Mouse (Mus musculus): ENCODE measurements at regions not wholly inside any gene's neighbourhood (a gene's known extent, or its start where the extent isn't known, plus 50 kb on each side); places are given as distances from the start of the nearest gene placed in this dataset.

DNA sequence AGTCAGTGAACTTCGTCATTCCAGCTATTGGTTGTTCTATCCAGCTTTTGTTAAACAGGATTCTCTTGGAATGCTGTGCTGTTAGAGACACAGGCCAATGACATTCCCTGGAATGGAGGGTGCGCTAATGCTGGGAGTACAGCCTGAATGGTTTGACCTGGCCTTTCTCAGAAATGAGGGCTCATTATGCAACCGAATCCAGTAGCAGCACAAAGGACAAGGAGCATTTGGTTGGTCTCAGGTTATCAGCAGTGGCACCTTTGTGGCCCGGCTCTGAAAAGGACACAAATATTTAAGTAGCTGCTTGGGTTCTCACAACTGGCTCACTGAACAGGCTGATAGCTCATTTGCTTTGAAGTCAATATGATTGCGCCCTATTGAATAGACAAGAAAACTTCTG, 1423.1 kb upstream of the A1bg start:
- DNase-seq (ENCODE audit: low read depth, low spot score): no peak

DNA sequence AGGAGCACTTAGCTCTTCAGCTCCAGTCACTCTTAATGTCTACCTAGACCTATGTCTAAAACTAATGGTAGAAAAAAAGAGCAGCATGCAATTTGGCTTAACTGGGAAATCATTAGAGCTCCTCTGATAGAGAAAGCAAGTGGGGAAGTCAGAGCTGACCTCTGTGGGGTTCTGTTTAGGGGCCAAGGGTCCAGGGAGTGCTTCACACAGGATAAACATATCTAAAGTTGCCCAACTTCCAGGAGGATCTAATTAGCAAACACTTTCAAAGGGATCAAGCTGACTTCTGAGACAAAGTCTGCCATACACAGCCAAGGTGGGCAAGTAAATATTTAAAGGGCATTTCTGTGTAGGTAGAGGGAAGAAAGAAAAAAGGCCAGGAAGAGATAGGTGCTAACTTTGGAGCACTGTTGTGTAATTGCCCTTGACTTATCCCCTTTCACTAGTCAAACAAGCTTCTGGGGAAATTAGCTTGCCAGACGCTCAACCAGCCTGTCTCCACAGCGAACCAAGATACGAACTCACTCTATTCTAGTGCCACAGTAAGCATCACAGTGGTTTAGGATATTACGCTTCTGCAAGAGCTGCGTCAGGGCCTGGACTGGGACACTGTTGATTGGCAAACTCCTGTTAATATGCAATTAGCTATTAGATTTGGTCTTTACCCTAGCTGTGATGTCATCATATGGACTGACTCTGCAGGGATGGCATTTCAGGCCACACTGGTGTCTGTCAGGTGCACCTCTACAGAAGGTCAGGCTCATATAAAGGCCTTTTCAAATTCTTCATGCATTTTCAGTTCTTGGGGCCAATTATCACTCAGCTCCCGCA, 1413.9 kb upstream of the A1bg start:
- no peak for DNase-seq (ENCODE audit: low read depth, low spot score)

DNA sequence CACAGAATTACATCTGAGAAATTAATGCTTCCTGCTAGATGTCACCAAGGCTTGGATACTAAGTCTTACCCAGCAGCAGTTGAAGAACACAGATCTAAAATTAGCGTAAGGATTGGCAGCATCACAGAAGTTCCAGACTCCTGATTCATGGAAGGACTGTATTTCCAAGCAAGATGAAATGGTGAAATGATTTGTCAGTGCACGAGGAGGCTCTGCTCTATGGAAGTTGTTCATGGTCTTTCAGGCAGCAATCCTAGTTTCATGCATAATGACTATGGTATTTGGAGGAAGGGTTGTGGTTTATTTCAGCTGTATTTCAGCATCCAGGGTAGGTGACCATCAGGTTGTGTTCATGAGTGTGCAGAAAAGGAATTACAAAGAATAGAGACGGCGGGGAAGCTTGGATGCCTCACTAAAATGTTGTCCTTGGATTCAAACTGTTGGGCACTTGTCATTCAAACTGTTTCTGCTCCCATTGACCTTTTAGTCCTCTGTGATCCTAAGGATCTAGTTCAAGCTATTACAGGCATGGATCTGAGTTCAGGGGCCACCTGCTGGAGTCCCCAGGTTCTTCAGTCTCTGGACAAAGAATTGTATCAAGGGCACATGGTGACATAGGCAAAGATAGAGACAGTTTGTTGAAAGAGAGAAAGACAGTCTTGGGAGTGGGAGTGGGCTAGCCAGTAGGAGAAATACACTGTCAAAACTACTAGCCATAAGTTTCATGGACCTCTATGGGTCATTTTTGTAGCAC, 1411.6 kb upstream of the A1bg start:
- peak; percentile 67 for DNase-seq (ENCODE audit: low read depth, low spot score)

DNA sequence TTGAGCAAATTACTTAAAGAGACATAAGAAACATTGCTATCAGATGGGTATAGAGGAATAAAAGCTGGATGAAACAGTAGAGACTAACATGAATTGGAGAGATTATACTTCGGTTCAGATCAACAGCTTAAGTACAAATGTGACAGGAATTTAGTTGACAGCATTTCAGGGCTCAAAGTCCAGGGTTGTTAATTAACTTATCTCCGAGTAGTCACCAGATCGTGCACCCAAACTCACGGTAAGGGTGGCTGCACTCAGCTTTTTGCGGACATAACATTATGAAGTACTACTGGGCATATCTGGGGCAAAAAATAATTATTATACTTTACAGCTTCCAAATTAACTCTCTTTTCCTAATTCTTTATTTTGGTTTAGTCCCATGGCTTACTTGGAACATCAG, 1409.3 kb upstream of the A1bg start:
- DNase-seq (ENCODE audit: low read depth, low spot score): no peak

DNA sequence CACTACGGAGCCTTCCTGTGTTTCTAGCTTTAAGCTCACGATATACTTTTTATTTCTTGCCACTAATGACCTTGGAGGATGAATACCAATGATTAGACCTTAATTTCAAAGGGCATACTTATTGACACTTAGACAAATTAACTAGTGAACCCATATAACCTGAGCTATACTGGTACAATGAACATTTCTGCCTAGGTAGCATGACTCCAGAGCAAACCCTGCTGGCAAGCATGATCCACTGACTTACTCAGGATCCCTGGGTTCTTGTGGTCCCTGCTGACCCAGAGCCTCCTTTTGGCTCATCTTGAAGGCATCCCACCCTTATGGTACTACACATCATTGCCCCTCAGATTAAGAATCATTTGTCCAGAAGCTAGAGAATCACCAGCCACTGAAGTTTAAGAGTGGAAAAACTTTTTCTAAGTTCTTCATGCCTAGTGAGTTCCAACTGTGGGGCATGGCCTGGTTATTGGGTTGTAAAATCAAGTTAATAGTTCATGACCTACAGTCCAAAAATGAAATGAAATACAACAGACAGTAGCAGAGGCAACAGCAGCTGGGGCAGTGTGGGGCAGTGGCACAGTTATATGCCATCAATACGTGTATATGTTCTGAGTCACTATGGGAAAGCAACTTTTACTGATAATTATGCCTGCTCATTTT, 1408.5 kb upstream of the A1bg start:
- no peak for DNase-seq (ENCODE audit: low read depth, low spot score)

DNA sequence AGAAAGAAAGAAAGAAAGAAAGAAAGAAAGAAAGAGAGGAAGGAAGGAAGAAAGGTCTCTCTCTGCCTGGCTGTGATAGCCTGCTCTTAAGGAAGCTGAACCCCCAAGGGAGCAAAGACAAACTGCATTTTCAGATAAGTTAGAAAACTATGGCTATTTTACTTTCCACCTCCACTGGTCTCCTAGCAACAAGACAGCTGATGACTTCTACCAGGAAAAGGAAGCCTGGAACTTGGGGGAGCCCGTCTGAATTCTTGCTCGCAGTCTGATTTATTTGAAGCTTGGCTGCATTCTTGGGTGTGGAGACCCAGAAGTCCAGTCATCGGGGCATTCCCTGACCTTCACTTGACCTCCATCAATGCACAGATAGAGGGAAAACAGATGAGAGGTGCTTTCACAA, 1406.1 kb upstream of the A1bg start:
- peak; percentile 72 for DNase-seq (ENCODE audit: low read depth, low spot score)

DNA sequence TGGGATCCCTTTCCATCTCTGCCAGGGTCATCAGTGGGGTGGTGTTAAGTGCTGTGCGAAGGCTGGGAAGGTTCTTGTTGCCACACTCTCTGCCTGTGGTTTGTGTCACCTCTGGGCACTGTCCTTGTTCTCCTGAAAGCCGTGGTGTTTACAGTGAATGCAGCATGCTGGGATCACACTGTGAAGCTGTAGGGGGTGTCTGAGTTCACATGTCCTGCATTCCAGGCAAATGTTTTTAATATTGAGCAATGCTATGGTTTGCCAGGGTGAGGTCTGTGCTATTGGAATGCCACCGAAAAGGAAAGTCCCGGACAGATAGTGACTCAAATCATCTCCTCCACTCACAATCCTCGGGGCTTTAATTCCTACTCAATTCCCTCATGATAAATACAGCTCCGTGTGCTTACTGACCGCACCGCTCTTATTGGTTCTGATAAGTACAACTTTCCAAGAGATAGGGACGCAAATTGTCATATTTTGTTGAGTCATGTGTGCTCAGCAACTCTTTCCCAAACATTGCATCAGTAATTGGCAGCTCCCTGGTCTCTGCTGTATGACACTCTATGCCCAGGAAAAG, 1405.6 kb upstream of the A1bg start:
- peak; percentile 23 for DNase-seq (ENCODE audit: low read depth, low spot score)

DNA sequence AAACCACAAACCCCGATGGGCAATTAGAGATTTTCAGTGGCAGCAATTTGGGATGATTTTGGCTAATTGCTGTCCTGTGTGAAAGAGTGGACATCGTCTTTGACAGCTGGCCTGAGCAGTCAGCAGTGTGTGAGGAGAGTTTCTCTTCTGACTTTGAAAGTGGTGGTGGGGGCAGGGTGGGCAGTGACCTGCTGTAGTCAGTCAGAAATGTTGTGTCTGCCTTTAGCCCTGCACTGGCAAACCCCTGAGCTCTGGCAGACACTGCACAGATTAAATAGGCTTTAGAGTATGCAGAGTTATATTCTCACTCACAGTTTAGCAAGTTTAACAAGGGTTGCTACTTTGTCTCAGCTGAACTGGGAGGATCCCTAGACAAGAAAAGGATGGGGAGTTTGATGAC, 1404.7 kb upstream of the A1bg start:
- no peak for DNase-seq (ENCODE audit: low read depth, low spot score)

DNA sequence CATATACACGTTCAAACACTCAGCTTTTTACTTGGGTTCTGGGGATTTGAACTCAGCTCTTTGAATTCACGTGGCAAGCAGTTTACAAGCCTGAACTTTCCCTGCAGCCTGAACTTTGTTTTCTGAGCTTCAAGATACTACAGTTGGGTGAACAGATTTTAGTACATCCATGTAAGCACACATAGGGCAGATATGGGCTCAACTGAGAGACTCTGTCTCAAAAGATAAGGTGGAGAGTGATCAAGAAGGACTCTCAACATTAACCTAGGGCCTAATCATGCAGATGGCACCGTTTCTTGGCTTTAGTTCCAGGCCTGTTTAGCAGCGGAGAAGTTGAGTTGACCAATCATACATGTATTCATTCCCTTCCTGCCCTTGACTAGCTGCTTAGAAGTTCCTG, 1403.7 kb upstream of the A1bg start:
- no peak for DNase-seq (ENCODE audit: low read depth, low spot score)

DNA sequence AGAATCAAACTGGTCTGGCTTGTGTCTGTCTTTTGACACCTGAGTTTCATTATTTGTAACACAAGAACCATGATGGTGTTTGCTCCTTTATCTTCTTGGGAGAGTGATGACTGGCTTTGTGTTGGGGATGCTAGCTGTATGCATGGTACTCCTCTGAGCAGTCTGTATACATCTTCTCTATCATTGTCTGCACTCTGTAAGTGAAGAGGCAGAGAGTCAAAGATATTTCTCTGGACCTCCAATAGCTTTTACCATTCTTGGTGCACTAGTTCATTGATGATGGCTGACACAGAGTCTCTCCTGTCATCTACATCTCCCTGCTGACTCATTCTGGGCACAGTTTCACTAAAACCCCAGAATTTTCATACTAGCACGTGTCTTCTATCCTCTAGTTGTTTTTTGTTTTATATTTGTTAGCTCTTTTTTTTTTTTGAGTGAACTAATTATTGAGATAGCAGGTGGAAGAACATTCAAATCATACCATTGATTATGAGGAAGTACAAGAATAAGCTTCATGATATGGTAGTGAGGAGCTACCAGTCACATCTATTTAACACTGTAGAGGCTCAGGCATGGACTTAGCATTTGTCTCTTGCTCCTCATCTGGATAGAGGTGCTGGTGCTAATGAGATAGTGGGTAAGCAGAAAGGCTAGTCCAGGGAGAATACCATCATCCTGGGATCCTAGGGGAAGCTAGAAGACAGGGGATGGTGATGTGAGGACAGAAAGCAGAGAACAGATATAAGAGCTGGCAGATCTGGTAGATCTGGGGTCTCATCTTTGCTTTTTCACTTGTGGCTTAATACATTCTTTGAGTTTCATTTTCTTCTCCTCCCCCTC, 1402.9 kb upstream of the A1bg start:
- no peak for DNase-seq (ENCODE audit: low read depth, low spot score)

DNA sequence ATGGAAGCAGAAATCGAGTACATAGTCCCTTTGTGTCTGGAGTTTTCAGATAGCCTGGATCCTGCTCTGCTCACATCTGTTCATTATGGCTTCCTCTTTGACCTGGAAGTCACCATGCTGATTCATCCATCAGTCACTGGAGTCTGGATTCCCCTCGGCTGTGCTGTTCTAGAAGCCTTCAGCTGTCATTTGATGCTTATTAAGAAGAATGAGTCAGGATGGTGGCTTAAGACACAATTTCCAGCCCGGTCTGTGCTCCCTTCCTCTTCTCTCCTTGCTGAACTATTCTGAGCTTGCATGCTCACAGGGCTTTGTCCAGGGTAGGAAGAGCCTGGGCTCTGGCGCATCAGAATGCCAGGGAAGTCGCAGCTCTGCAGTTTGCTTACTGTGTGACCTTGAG, 1398.2 kb upstream of the A1bg start:
- DNase-seq (ENCODE audit: low read depth, low spot score): peak; percentile 33

DNA sequence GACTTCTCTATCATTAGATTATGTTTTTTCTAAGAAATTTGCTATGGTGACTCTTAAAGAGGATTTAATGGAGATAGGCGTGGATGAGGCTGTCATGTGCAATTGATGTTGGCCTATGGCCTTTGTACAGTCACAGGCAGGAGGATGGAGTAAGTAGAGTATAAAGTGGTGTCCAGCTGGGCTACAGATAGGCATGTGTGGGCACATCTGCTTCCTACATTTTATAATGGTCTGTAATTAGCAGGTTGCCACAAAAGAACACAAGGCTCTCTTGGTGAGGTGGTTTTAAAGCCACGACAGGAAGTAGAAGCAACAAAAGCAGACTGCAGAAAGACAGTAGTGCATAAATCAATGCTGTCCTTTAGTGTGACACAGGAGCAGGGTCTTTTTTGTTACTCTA, 1391.6 kb upstream of the A1bg start:
- no peak for DNase-seq (ENCODE audit: low read depth, low spot score)

DNA sequence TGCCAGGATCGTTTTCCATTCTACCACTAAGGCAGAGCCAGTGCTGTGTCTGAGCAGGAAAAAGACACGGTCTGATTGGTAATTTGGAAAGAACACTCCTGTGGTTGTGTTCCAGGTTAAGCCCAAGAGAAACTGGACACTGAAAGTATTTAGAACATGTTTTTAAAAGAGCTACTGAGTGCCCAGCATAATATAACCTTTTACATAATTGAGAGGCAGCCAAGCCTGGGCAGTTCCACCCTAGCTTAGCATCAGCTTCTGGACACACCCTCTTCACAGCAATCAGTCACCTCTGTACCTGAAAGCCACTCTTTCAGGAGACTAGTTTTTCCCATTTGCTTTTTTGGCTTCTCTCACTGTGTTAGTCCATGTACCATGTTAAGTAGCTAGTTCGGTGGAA, 1379.4 kb upstream of the A1bg start:
- no peak for DNase-seq (ENCODE audit: low read depth, low spot score)

DNA sequence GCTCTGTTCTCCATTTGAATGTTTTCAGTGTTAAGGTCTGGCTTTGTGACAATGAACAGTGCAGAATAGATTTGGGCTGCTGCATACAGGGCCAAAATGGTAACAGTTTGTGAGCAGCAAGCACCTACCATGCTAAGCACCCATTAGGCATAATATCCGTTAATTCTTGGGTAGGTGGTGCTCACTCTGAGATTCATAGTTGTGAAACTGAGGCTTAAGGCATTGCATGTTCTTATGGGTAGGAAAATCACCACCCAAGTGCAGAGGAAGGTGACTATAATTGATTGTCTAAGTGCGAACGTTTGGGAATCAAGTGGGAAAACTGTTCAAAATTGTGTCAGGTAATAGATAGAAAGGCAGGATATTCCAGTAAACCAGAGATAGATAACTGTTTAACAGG, 1378.8 kb upstream of the A1bg start:
- no peak for DNase-seq (ENCODE audit: low read depth, low spot score)

DNA sequence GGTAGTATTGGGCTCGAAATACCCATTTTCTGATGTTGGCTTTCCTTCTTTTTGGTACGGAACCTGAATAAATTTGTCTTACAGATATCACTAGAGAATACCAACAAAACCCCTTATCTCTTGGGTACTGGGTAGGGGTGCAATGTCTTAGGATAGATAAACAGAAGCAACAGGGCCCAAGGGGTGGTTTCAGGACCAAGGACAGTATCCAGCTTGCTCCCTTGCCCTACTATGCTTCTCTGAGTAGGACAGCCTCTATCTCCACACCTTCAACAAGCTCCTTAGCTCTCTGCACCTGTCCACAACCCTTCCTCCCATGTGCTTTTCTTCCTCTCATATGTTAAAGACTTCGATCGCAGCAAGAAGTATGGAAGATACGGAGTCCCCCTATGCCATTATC, 1374.3 kb upstream of the A1bg start:
- no peak for DNase-seq (ENCODE audit: low read depth, low spot score)

DNA sequence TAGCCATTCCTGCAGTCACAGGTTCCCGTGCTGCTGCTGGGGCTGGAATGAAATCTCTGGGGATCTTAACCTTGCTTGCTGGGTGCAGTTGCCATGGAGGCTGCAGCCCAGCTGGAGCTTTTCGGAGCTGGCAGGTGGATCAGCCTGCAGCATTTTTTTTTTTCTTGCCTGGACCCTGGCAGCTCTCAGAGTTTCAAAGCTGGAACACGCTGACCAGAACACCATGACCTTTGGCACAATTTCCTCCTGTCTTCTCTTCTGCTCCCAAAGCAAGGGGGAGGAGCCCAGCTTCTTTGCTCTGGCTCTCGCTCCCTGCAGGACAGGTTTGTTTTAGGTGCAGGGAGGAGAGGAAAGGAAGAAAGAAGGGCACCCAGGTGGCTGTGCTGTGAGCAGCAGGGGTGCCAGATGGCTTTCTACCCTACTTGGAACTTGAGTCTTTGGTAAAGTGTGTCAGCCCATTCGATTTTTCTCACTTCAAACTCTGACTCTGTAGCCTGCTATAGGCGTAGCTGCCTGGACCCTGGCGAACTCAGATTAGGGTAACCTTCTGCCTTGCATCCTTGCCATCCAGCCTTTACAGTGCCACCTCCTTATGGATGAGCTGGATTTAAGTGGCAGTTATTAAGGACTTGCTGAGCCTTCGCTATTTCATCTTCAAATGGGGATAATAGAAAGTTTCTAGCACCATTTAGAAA, 1372.6 kb upstream of the A1bg start:
- DNase-seq (ENCODE audit: low read depth, low spot score): peak; percentile 69

DNA sequence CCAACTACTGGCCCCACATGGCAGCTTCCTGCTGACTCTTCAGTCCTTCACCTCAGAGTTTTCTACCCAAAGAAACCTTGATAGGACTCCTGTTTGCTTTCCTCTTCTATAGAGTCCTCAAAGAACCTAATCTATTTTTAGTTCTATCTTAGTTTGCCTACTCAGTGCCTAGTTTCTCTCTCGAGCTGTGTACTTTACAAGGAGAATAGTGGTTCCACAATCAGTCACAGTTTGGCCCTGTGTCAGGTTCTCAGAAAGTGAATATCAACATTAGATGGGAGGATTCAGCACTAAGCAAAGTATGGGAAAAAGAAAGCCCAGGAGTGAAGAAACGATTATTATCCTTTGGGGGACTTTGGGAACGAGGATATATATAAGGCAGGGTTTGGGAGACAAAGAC, 1372.0 kb upstream of the A1bg start:
- DNase-seq (ENCODE audit: low read depth, low spot score): no peak

DNA sequence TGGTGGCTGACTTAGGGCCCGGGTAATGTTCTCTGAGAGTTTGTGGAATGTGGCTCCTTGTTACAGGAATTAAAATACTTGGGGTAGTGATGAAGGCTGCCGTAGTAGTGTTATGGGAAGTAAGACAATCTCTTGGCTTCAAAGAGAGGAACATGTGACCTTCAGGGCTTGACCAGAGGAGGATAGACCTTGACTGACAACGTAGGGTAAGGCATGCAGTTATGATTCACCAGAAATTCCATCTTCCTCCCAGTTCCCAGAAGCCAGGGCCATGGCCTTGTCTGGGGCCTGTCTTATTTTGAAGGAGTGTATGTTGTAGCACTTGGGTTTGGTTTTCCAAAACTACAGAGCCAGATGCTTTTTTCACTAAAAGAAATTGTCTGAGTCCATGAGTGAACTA, 1370.1 kb upstream of the A1bg start:
- no peak for DNase-seq (ENCODE audit: low read depth, low spot score)

DNA sequence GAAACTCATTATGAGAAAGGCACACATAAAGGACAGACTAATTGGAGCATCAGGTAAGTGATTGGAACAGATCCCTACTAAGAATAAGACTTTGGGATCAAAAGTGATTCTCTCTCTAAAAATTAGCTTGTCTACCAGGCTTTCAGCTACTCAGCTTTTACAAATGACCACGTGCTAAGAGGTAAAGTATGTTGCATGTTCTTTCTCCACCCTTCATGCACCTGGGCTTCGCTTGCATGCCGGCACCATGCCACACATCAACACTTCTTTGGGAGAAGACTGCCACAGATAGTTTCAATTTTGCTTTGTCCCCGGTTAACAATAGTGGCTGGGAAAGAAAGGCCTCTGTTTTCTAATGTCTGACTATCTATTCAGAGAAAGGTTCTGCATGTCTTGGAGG, 1367.9 kb upstream of the A1bg start:
- DNase-seq (ENCODE audit: low read depth, low spot score): no peak

DNA sequence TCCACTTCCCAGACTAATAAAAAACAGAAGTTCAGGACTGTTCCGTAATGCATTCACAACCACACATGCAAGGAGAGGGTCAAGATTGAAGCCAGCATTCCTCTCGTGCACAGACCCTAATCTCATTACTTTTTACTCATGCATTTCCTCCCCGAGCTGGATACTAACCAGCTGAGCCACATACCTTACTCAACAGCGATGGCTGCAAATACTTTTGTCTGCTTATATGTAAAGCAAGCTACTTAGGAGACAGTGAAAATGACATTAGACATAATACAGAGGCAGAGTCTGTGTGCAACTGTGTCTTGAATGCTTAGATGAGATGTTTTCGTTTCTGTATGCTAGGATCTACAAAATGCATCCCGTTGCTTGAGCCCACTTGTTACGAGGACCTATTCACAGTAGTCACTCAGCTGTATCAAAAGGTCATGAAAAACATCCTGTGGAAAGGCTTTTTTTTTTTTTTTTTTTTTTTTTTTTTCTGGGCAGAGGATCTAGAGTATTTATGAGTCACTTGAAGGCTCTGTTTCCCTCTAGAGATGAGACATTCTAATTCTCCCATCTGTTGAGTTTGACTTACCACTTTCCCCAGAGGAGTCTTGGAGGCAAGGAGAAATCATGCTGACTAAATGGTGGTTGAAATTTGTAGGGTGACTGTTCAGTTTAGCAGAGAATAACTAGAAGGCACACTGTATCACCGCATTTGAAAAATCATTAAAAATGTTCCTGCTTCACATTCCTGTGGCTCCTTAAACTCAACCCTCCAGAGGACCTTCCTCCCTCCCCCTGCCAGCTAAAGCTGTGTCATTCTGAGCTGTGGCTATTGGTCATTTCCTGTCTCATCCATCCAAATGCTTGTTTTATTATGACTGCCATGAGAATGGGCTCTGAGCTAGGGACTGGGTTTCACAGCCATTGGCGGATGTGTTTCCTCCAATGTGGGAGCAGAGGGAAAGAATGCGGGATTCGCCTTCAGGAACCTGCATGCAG, 1364.1 kb upstream of the A1bg start:
- peak; percentile 54 for DNase-seq (ENCODE audit: low read depth, low spot score)

All from brain, adult 2 months (tissue).